13 mouse cellular contexts compared by ENCODE assay signal in genomic region chr9:67489370-67489769, GRCm38 (mm10).
"Had no signal": no experiment of that assay in that cellular context is flagged by ENCODE, and none has a peak within 500 bp of the region (broad histone marks: within the 10 kb centered on the region; RNA-seq: fewer than 3 reads in every experiment).

No protein-coding gene starts in this region.

- H3K4me1 ChIP-seq: hindbrain, embryonic 15.5 days; midbrain, embryonic 12.5 days had no signal

- H3K27ac ChIP-seq: hindbrain, embryonic 15.5 days; limb, embryonic 12.5 days; liver, embryonic 13.5 days; midbrain, embryonic 12.5 days; stomach, embryonic 15.5 days had no signal

- H3K4me3 ChIP-seq: hindbrain, embryonic 15.5 days; limb, embryonic 12.5 days; liver, embryonic 13.5 days; midbrain, embryonic 12.5 days; stomach, embryonic 15.5 days had no signal

- H3K27me3 ChIP-seq: hindbrain, embryonic 15.5 days; liver, embryonic 13.5 days; midbrain, embryonic 12.5 days; stomach, embryonic 15.5 days had no signal

- DNase-seq: layer of hippocampus, adult 9-11 months; layer of hippocampus, postnatal 36 days; liver; liver, embryonic 13.5 days; liver, postnatal 0 days; right cerebral cortex, postnatal 14 days; thymus, adult 2 months; thymus, postnatal 25 days had no signal

- H3K9me3 ChIP-seq: hindbrain, embryonic 15.5 days; limb, embryonic 12.5 days; liver, embryonic 13.5 days; midbrain, embryonic 12.5 days; stomach, embryonic 15.5 days had no signal

- ATAC-seq: intestine, embryonic 16.5 days; liver, postnatal 0 days had no signal

- H3K9ac ChIP-seq: hindbrain, embryonic 15.5 days; limb, embryonic 12.5 days; liver, embryonic 13.5 days; liver, postnatal 0 days; midbrain, embryonic 12.5 days; stomach, embryonic 15.5 days had no signal

- H3K4me2 ChIP-seq: hindbrain, embryonic 15.5 days; limb, embryonic 12.5 days; liver, embryonic 13.5 days; midbrain, embryonic 12.5 days; stomach, embryonic 15.5 days had no signal

- H3K36me3 ChIP-seq: hindbrain, embryonic 15.5 days; limb, embryonic 12.5 days; liver, embryonic 13.5 days; midbrain, embryonic 12.5 days; stomach, embryonic 15.5 days had no signal
